Mouse (Mus musculus): ENCODE measurements around the gene BC024978.

GRCm38 (mm10) chr7:27195681-27196611, at the start of gene BC024978, which contains the start of gene Snrpa:
- TF ChIP-seq CTCF (IDR thresholded peaks at IDR 0.05; ENCODE audit: low read depth, low read length) (no peak), TAL1 (conservative IDR thresholded peaks at IDR 0.05; ENCODE audit: low read depth, low read length) (no peak), POLR2AphosphoS5 (IDR thresholded peaks at IDR 0.05; ENCODE audit: insufficient replicate concordance, low read depth, low read length) (no peak)

Data from G1E (cell line).